26 mouse cellular contexts compared by ENCODE assay signal in the genomic region with DNA sequence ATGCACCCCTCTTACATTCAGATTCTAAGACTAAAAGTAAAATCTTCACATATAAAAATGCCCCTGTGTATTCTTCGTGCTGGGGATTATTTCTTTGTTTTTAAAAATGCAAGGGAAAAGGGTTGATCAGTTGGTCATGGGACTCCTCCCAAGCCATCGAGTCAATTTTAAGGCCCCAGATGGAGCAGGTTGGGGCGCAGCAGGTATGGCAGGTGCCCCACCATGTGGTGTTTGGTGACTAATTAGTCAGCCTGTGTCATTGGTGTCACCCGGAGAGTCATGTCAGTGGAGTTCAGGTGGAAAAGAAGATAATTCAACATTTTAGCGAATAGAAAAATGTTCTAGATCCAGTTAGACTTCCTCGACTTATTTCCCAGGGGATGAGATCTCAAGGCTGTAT. TPM values are rescaled to one million over a fixed set of nuclear protein-coding genes. Genes with fewer than 3 reads are reported as not detected.
DNase-seq lines count a peak whose midpoint lies in the region; ATAC-seq lines count a peak whose summit lies in the region.
"Had no signal": no experiment of that assay in that cellular context is flagged by ENCODE, and none has a peak within 500 bp of the region (broad histone marks: within the 10 kb centered on the region; RNA-seq: fewer than 3 reads in every experiment).

No protein-coding gene starts in this region.

- H3K36me3 ChIP-seq in forebrain, embryonic 15.5 days = no peaks in the 10 kb centered on the region
- no peaks in the 10 kb centered on the region for H3K36me3 ChIP-seq in forebrain, embryonic 12.5 days (replicated peaks)
- no peaks in the 10 kb centered on the region for H3K36me3 ChIP-seq in midbrain, embryonic 11.5 days (ENCODE audit: control insufficient read depth, insufficient read depth, low read length)
- H3K36me3 ChIP-seq: embryonic facial prominence, embryonic 10.5 days; embryonic facial prominence, embryonic 13.5 days; hindbrain, embryonic 10.5 days; hindbrain, embryonic 13.5 days; intestine, embryonic 15.5 days had no signal

- no peak overlapping the region for H3K4me2 ChIP-seq in forebrain, embryonic 15.5 days (replicated peaks)
- no peak overlapping the region for H3K4me2 ChIP-seq in forebrain, embryonic 12.5 days
- no peak overlapping the region for H3K4me2 ChIP-seq in midbrain, embryonic 11.5 days
- H3K4me2 ChIP-seq: embryonic facial prominence, embryonic 13.5 days; forebrain, embryonic 13.5 days; heart, embryonic 11.5 days; hindbrain, embryonic 13.5 days; intestine, embryonic 15.5 days had no signal

- H3K27ac ChIP-seq in forebrain, embryonic 15.5 days (replicated peaks) = peak overlapping the region; percentile 8; the same call in 1 of the 2 replicates
- H3K27ac ChIP-seq in forebrain, embryonic 12.5 days = no peak overlapping the region
- H3K27ac ChIP-seq in midbrain, embryonic 11.5 days (ENCODE audit: low read depth, low read length) = no peak overlapping the region
- H3K27ac ChIP-seq: embryonic facial prominence, embryonic 10.5 days; embryonic facial prominence, embryonic 13.5 days; forebrain, embryonic 13.5 days; gastrocnemius, adult 2 months; hindbrain, embryonic 10.5 days; hindbrain, embryonic 13.5 days; intestine, embryonic 15.5 days had no signal

- no peaks in the 10 kb centered on the region for H3K27me3 ChIP-seq in forebrain, embryonic 15.5 days
- no peaks in the 10 kb centered on the region for H3K27me3 ChIP-seq in forebrain, embryonic 12.5 days
- no peaks in the 10 kb centered on the region for H3K27me3 ChIP-seq in midbrain, embryonic 11.5 days (ENCODE audit: control insufficient read depth, insufficient read depth, low read length)
- H3K27me3 ChIP-seq: embryonic facial prominence, embryonic 13.5 days; forebrain, embryonic 13.5 days; hindbrain, embryonic 13.5 days; intestine, embryonic 15.5 days had no signal

- H3K9ac ChIP-seq in forebrain, embryonic 15.5 days (replicated peaks) = no peak overlapping the region
- H3K9ac ChIP-seq in forebrain, embryonic 12.5 days = no peak overlapping the region
- no peak overlapping the region for H3K9ac ChIP-seq in midbrain, embryonic 11.5 days (ENCODE audit: low read length)
- H3K9ac ChIP-seq: embryonic facial prominence, embryonic 13.5 days; forebrain, embryonic 13.5 days; forebrain, postnatal 0 days; hindbrain, embryonic 13.5 days; intestine, embryonic 15.5 days had no signal

- peaks cover 32% of the 10 kb centered on the region for H3K4me1 ChIP-seq in forebrain, embryonic 15.5 days
- peaks cover 16% of the 10 kb centered on the region for H3K4me1 ChIP-seq in forebrain, embryonic 12.5 days
- no peaks in the 10 kb centered on the region for H3K4me1 ChIP-seq in midbrain, embryonic 11.5 days (ENCODE audit: control insufficient read depth, insufficient read depth, low read length)

- no peaks in the 10 kb centered on the region for H3K9me3 ChIP-seq in forebrain, embryonic 15.5 days
- H3K9me3 ChIP-seq in forebrain, embryonic 12.5 days = no peaks in the 10 kb centered on the region
- no peaks in the 10 kb centered on the region for H3K9me3 ChIP-seq in midbrain, embryonic 11.5 days (ENCODE audit: control insufficient read depth, low read length)
- H3K9me3 ChIP-seq: embryonic facial prominence, embryonic 10.5 days; embryonic facial prominence, embryonic 13.5 days; forebrain, embryonic 13.5 days; hindbrain, embryonic 10.5 days; hindbrain, embryonic 13.5 days; intestine, embryonic 15.5 days had no signal

- H3K4me3 ChIP-seq in forebrain, embryonic 15.5 days = no peak overlapping the region
- H3K4me3 ChIP-seq in forebrain, embryonic 12.5 days (replicated peaks) = no peak overlapping the region
- no peak overlapping the region for H3K4me3 ChIP-seq in midbrain, embryonic 11.5 days (ENCODE audit: low read depth, low read length)
- H3K4me3 ChIP-seq: embryonic facial prominence, embryonic 10.5 days; embryonic facial prominence, embryonic 13.5 days; erythroblast, embryonic 14.5 days; forebrain, embryonic 13.5 days; gastrocnemius, adult 2 months; hindbrain, embryonic 10.5 days; hindbrain, embryonic 13.5 days; intestine, embryonic 15.5 days had no signal

- no peak for ATAC-seq in forebrain, embryonic 15.5 days (replicated peaks)
- no peak for ATAC-seq in forebrain, embryonic 12.5 days (ENCODE audit: low FRiP score)
- no peak for ATAC-seq in midbrain, embryonic 11.5 days (ENCODE audit: low FRiP score)
- ATAC-seq: activated CD4-positive, CD25-positive, alpha-beta regulatory T cell, adult 4 months; forebrain, embryonic 13.5 days; forebrain, postnatal 0 days; hindbrain, embryonic 16.5 days; intestine, embryonic 15.5 days had no signal

- peak; percentile 33 for DNase-seq in cerebellum, adult 8-10 months
- DNase-seq in cerebellum, postnatal 10 days = peak; percentile 43 to 55
- DNase-seq in ovary, postnatal 36 days (ENCODE audit: low spot score) = no peak
- no peak for DNase-seq in yolk sac, embryonic 10.5 days (ENCODE audit: low spot score)
- DNase-seq in midbrain, embryonic 11.5 days (ENCODE audit: low spot score, missing footprints) = no peak
- DNase-seq: adrenal gland, adult 8-10 months; adrenal gland, postnatal 25 days; embryo, embryonic 11 days; forebrain, postnatal 0 days; gastrocnemius, adult 2 months; gastrocnemius, postnatal 14 days; heart, adult 11 months; kidney, adult 11 months; kidney, adult 9 months had no signal

- WGBS in forebrain, embryonic 15.5 days = 81% methylated on average over 6 of the region's 6 CpGs
- WGBS in forebrain, embryonic 12.5 days = 91% methylated on average over 6 of the region's 6 CpGs
- WGBS in midbrain, embryonic 11.5 days = 91% methylated on average over 6 of the region's 6 CpGs

RNA-seq across cellular contexts. Expression of gene Kcnn3, which starts 41.4 kb away (rescaled TPM):
- polyA plus RNA-seq in forebrain, embryonic 15.5 days (2015; fragmentation: Nextera tagmentation; extraction: Ambion mirVana) = 9.0 and 10.4 TPM in 2 replicates
- polyA plus RNA-seq in forebrain, embryonic 12.5 days (2016; fragmentation: Nextera tagmentation; extraction: Ambion mirVana) = 2.0 and 2.3 TPM in 2 replicates
- polyA plus RNA-seq in midbrain, embryonic 11.5 days (2014; fragmentation: Nextera tagmentation; extraction: Ambion mirVana) = 1.3 and 1.4 TPM in 2 replicates
- polyA plus RNA-seq: activated CD4-positive, CD25-positive, alpha-beta regulatory T cell, adult 4 months had no signal

Comparison
In these comparisons a context has a peak if more than half of its experiments do, and no peak if none do; other contexts are left out.
1. DNase-seq: peak in cerebellum, adult 8-10 months (single experiment) and cerebellum, postnatal 10 days (2 of 2); none in ovary, postnatal 36 days (single experiment), yolk sac, embryonic 10.5 days (single experiment) and midbrain, embryonic 11.5 days (single experiment).